Mouse (Mus musculus): ENCODE results near the gene Npnt. TPM values are rescaled to one million over a fixed set of nuclear protein-coding genes. Genes with fewer than 3 reads are reported as not detected.

The Npnt gene
- polyA plus RNA-seq, 1 experiment from 2014 or later: 98.3 TPM

- no peaks in the 10 kb centered on the region for H3K9me3 ChIP-seq
- WGBS: 74% methylated on average over 6 of the region's 6 CpGs
- H3K9ac ChIP-seq: no peak overlapping the region
- no peaks in the 10 kb centered on the region for H3K27me3 ChIP-seq
- no peak overlapping the region for H3K27ac ChIP-seq
- no peak for ATAC-seq (ENCODE audit: borderline replicate concordance, extremely low read depth, low FRiP score, low TSS enrichment)
- H3K36me3 ChIP-seq: 0 out of 2 replicates have a peak, but pooled peaks cover 3% of the 10 kb centered on the region
- no peak overlapping the region for H3K4me2 ChIP-seq
- no peaks in the 10 kb centered on the region for H3K4me1 ChIP-seq
- no peak overlapping the region for H3K4me3 ChIP-seq
Observed at GRCm38 (mm10) chr3:132886419-132887050, 63.6 kb downstream of the Npnt start.

- WGBS: 70% methylated on average over 10 of the region's 10 CpGs
Observed at GRCm38 (mm10) chr3:132884459-132884858, 65.6 kb downstream of the Npnt start.

GRCm38 (mm10) chr3:132883256-132883655, 66.8 kb downstream of the Npnt start:
- no peak overlapping the region for H3K27ac ChIP-seq
- no peaks in the 10 kb centered on the region for H3K4me1 ChIP-seq
- H3K9me3 ChIP-seq: no peaks in the 10 kb centered on the region
- no peak overlapping the region for H3K4me3 ChIP-seq
- WGBS: 76% methylated on average over 9 of the region's 9 CpGs
- no peak for ATAC-seq (ENCODE audit: borderline replicate concordance, extremely low read depth, low FRiP score, low TSS enrichment)
- H3K9ac ChIP-seq: no peak overlapping the region
- H3K4me2 ChIP-seq: no peak overlapping the region
- H3K36me3 ChIP-seq: 0 out of 2 replicates have a peak, but pooled peaks cover 3% of the 10 kb centered on the region
- H3K27me3 ChIP-seq: no peaks in the 10 kb centered on the region

More at GRCm38 (mm10) chr3:132884459-132884858, 65.6 kb downstream of the Npnt start:
- H3K36me3 ChIP-seq: 0 out of 2 replicates have a peak, but pooled peaks cover 3% of the 10 kb centered on the region
- no peaks in the 10 kb centered on the region for H3K4me1 ChIP-seq
- no peak overlapping the region for H3K4me2 ChIP-seq
- H3K9me3 ChIP-seq: no peaks in the 10 kb centered on the region
- no peaks in the 10 kb centered on the region for H3K27me3 ChIP-seq
- no peak overlapping the region for H3K27ac ChIP-seq
- H3K4me3 ChIP-seq: no peak overlapping the region
- no peak for ATAC-seq (ENCODE audit: borderline replicate concordance, extremely low read depth, low FRiP score, low TSS enrichment)
- no peak overlapping the region for H3K9ac ChIP-seq

- Histone ChIP-seq H3K9ac (no peak overlapping the region), H3K36me3 (no peaks in the 10 kb centered on the region), H3K9me3 (no peaks in the 10 kb centered on the region), H3K4me3 (no peak overlapping the region), H3K4me2 (no peak overlapping the region), H3K27me3 (no peaks in the 10 kb centered on the region), H3K4me1 (0 out of 2 replicates have a peak, but pooled peaks cover 6% of the 10 kb centered on the region), H3K27ac (no peak overlapping the region)
- no peak for ATAC-seq (ENCODE audit: borderline replicate concordance, extremely low read depth, low FRiP score, low TSS enrichment)
- 60% methylated on average over 9 of the region's 9 CpGs for WGBS
Observed at GRCm38 (mm10) chr3:132880826-132881225, 69.3 kb downstream of the Npnt start.

- H3K36me3 ChIP-seq: no peaks in the 10 kb centered on the region
- H3K9ac ChIP-seq: no peak overlapping the region
- no peak for ATAC-seq (ENCODE audit: borderline replicate concordance, extremely low read depth, low FRiP score, low TSS enrichment)
- no peak overlapping the region for H3K27ac ChIP-seq
- no peaks in the 10 kb centered on the region for H3K9me3 ChIP-seq
- no peaks in the 10 kb centered on the region for H3K27me3 ChIP-seq
- WGBS: 77% methylated on average over 3 of the region's 3 CpGs
- 0 out of 2 replicates have a peak, but pooled peaks cover 6% of the 10 kb centered on the region for H3K4me1 ChIP-seq
- no peak overlapping the region for H3K4me3 ChIP-seq
- H3K4me2 ChIP-seq: no peak overlapping the region
Observed at GRCm38 (mm10) chr3:132880361-132880760, 69.7 kb downstream of the Npnt start.

GRCm38 (mm10) chr3:132876933-132877676, 73.0 kb downstream of the Npnt start:
- Histone ChIP-seq H3K27me3 (no peaks in the 10 kb centered on the region), H3K9ac (no peak overlapping the region), H3K4me3 (no peak overlapping the region), H3K36me3 (no peaks in the 10 kb centered on the region), H3K27ac (no peak overlapping the region), H3K4me2 (no peak overlapping the region), H3K9me3 (no peaks in the 10 kb centered on the region), H3K4me1 (0 out of 2 replicates have a peak, but pooled peaks cover 6% of the 10 kb centered on the region)
- WGBS: 50% methylated on average over 10 of the region's 10 CpGs
- ATAC-seq (ENCODE audit: borderline replicate concordance, extremely low read depth, low FRiP score, low TSS enrichment): no peak

- Histone ChIP-seq H3K9ac (no peak overlapping the region), H3K4me1 (0 out of 2 replicates have a peak, but pooled peaks cover 9% of the 10 kb centered on the region), H3K27ac (no peak overlapping the region), H3K9me3 (no peaks in the 10 kb centered on the region), H3K36me3 (no peaks in the 10 kb centered on the region), H3K27me3 (no peaks in the 10 kb centered on the region), H3K4me3 (no peak overlapping the region), H3K4me2 (no peak overlapping the region)
- WGBS: 68% methylated on average over 14 of the region's 14 CpGs
- no peak for ATAC-seq (ENCODE audit: borderline replicate concordance, extremely low read depth, low FRiP score, low TSS enrichment)
Observed at GRCm38 (mm10) chr3:132876011-132876708, 73.9 kb downstream of the Npnt start.

GRCm38 (mm10) chr3:132873251-132873650, 76.8 kb downstream of the Npnt start:
- Histone ChIP-seq H3K4me2 (no peak overlapping the region), H3K4me1 (0 out of 2 replicates have a peak, but pooled peaks cover 9% of the 10 kb centered on the region), H3K27ac (no peak overlapping the region), H3K4me3 (no peak overlapping the region), H3K36me3 (no peaks in the 10 kb centered on the region), H3K27me3 (no peaks in the 10 kb centered on the region), H3K9ac (no peak overlapping the region), H3K9me3 (no peaks in the 10 kb centered on the region)
- no peak for ATAC-seq (ENCODE audit: borderline replicate concordance, extremely low read depth, low FRiP score, low TSS enrichment)
- 42% methylated on average over 6 of the region's 6 CpGs for WGBS

GRCm38 (mm10) chr3:132871318-132871904, 78.7 kb downstream of the Npnt start:
- Histone ChIP-seq H3K4me1 (0 out of 2 replicates have a peak, but pooled peaks cover 3% of the 10 kb centered on the region), H3K9me3 (no peaks in the 10 kb centered on the region), H3K4me2 (no peak overlapping the region), H3K4me3 (no peak overlapping the region), H3K9ac (no peak overlapping the region), H3K27me3 (no peaks in the 10 kb centered on the region), H3K36me3 (no peaks in the 10 kb centered on the region), H3K27ac (no peak overlapping the region)
- 0 out of 2 replicates have a peak, but pooled peaks have one; percentile 24 for ATAC-seq (ENCODE audit: borderline replicate concordance, extremely low read depth, low FRiP score, low TSS enrichment)
- WGBS: 63% methylated on average over 9 of the region's 9 CpGs

- Histone ChIP-seq H3K4me1 (0 out of 2 replicates have a peak, but pooled peaks cover 3% of the 10 kb centered on the region), H3K9ac (no peak overlapping the region), H3K9me3 (no peaks in the 10 kb centered on the region), H3K4me3 (no peak overlapping the region), H3K4me2 (no peak overlapping the region), H3K27me3 (no peaks in the 10 kb centered on the region), H3K36me3 (no peaks in the 10 kb centered on the region), H3K27ac (no peak overlapping the region)
- 86% methylated on average over 6 of the region's 6 CpGs for WGBS
- ATAC-seq (ENCODE audit: borderline replicate concordance, extremely low read depth, low FRiP score, low TSS enrichment): no peak
Observed at GRCm38 (mm10) chr3:132870079-132870478, 80.0 kb downstream of the Npnt start.

GRCm38 (mm10) chr3:132868838-132869237, 81.3 kb downstream of the Npnt start:
- Histone ChIP-seq H3K27me3 (no peaks in the 10 kb centered on the region), H3K4me1 (0 out of 2 replicates have a peak, but pooled peaks cover 3% of the 10 kb centered on the region), H3K36me3 (no peaks in the 10 kb centered on the region), H3K9ac (no peak overlapping the region), H3K27ac (no peak overlapping the region), H3K4me3 (no peak overlapping the region), H3K4me2 (no peak overlapping the region), H3K9me3 (no peaks in the 10 kb centered on the region)
- no peak for ATAC-seq (ENCODE audit: borderline replicate concordance, extremely low read depth, low FRiP score, low TSS enrichment)
- WGBS: 56% methylated on average over 2 of the region's 2 CpGs
